Mouse (Mus musculus) MN1 (cell line): Measurements from ENCODE around the gene Zfp551.

Source experiments
- DNase-seq: peaks from one replicate; pipeline ENCODE4 v3.0.0-alpha.2; 2016; ENCODE audit warnings: low spot score

Zfp551 gene

GRCm38 (mm10) chr7:12422245-12422849 lies at the start of gene Zfp551:
Zfp551 (minus strand) TSS chr7:12422751.
- DNase-seq: peak; percentile 54

- no peak for DNase-seq
These were observed 304 bp upstream of the Zfp551 start for GRCm38 (mm10) chr7:12422855-12423254.

GRCm38 (mm10) chr7:12421741-12422140 lies 810 bp downstream of the Zfp551 start:
- no peak for DNase-seq

DNA sequence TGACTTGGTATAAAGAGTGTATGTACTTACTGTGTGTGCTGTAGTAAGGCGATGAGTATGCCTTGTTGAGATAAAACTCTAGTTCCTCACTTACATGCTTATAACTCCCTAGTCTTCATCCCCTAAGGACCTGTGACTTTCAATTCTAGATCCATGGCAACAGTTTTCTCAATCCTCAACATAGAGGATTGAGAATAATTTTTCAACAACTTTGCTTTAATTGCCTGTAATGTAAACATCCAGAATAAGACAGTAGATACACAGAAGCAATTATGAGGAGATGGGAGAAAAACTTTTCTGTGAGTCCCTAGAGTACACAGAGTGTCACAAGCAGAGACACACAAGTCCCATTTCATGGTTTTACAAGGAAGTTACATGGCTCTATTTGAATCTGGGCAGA lies 53.4 kb downstream of the Zfp551 start, which contains the start of gene Vmn1r84:
Vmn1r84 (minus strand) TSS at position 101 of the 400 bp plus-strand sequence.
- DNase-seq: no peak
